Mouse (Mus musculus): ENCODE measurements around the gene Grik4. TPM values are rescaled to one million over a fixed set of nuclear protein-coding genes. Genes with fewer than 3 reads are reported as not detected.
A peak's percentile ranks its signal among the peaks of the same experiment; 100 is the strongest.

The Grik4 gene
- total RNA-seq, 4 experiments from 2014 or later, result 48.5 to 59.1 (median 53.3) TPM

DNA sequence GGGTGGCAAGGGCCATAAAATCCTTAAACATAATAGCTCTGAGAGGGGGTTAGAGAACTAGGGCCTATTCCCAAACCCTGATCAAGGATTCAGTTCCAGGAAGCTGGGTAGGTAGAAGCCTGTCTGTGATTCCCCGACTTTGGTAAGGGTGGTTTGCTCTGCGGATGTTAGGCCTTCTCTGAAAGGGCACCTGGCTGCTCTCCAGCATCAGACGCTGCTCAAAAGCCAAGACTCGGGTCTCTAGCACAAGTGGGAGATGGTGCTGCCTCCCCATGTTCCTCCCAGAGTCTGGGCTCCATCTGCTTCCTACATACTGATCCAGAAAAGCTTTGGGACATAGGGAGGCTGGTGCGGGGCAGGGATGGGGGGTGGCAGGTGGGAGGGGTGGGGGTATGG lies 270.3 kb downstream of the Grik4 start:
- DNase-seq (ENCODE audit: low spot score in 2 of 2), result no peak

DNA sequence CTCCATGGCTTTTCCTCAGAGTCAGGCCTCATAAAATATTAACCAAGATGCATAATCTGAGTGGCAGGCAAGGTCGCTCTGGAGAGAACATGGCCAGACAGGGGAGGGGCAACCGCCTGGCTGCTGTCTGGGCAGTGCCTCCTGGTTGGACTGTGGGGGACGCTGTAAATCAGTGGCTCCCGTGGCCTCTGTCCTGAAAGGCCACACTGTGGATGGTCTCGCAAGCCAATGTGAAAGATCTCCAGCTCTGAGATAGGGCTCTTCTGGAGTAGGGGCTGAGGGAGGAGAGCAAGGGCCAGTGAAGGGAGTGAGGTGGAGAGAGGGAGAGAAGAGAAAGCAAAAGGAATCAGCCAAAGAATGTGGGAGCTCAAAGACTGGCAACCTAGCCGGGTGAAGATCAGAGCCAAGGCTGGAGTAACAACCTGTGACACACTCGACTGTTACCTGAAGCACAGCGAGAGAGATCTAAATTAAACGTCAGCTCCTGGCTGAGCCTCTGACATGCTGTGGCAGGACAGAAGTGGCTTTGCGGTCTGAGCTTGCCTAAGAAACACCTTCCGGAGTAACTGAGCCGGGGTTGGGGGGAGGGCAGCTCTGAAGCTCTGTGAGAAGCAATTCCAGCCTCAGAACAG lies 270.8 kb downstream of the Grik4 start:
- DNase-seq (ENCODE audit: low spot score in 2 of 2), result no peak

DNA sequence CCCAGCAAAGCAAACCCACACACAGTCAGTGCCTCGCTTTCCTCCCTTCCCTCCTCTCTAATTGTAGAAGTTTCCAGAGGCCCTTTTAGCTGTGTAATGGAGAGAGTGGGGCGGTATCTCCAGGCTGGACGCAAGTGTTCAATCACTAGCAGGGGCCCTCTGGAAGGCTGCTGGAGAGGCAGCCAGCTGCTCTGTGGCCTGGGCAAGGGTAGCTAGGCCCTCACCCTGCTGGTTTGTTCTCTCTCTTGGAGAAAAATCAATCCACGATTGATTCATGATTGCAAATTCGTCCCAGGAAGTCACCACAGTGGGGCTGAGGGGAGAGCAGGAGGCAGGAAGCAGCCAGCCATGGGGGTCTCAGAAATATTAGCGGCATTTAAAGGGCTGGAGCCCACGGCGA lies 271.3 kb downstream of the Grik4 start:
- DNase-seq (ENCODE audit: low spot score in 2 of 2), result no peak

DNA sequence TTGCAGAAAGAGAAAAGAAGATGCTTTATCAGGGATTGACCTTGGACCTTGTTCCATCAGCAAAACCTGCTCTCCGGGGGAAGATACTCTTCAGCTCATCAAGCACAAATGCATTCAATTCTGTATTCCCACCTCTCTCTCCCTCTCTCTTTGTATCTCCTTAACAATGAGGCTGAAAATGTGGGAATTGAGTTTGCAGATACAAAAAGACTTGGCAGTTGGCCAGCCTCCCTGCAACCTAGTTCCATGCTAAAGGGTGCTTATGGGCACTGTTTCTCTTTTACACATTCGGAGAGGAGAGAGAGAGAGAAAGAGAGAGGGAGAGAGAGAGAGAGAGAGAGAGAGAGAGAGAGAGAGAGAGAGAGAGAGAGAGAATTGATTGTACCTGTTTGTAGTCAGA lies 273.7 kb downstream of the Grik4 start:
- no peak for DNase-seq (ENCODE audit: low spot score in 2 of 2)

DNA sequence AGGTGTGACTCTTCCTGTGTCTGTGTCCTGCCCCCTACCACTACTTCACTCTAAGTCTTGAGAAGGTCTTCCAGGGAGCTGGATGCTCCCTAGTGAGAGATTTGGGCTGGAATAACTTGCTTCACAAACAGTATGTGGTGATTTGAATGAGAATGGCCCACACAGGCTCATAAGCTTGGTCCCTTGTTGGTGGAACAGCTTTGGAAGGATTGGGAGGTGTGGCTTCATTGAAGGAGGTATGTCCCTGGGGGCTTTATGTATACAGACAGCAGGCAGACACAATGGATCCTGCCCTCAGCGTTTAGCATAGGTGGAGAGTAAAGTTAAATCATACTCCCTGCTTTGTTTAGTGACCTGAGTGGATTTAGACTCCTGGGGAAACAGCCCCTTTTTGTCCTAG lies 282.8 kb downstream of the Grik4 start:
- DNase-seq (ENCODE audit: low spot score in 2 of 2), result no peak

DNA sequence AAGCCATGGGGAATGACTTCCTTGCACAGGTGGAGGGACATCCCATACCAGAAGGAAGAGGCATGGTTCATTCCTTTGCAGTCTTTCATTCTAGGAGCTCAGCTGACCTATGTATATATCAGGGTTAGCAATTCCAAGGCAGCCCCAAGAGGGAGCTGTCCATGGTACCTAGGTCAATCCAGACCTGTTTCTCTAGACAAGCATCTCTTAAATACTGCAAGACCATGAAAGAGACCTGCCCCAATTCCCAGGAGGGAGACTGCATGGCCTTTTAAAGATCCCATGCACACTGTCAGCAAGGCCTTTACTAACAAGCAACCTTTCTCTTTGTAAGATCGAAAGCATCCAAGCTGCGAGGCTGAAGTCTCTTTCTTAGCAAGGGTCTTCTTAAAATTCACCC lies 291.5 kb downstream of the Grik4 start:
- DNase-seq (ENCODE audit: low spot score in 2 of 2), result no peak

DNA sequence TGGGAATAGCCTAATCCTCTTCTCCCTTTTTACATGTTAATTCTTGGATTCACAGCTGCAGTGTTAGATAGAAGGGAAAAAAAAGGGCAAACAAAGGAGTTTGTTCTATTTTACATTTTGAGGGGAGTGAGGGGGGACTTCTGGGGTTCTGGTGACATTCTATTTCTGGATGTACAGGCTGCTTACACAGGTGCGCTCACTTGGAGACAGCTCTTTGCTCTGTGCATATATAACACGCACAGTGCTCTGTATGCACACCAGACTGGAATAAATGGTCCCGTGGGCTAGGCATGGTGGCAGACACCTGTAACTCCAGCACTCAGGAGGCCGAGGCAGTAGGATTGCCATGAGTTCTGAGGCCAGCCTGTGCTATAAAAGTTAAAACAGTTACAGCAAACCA lies 292.0 kb downstream of the Grik4 start:
- DNase-seq (ENCODE audit: low spot score in 2 of 2), result no peak

DNA sequence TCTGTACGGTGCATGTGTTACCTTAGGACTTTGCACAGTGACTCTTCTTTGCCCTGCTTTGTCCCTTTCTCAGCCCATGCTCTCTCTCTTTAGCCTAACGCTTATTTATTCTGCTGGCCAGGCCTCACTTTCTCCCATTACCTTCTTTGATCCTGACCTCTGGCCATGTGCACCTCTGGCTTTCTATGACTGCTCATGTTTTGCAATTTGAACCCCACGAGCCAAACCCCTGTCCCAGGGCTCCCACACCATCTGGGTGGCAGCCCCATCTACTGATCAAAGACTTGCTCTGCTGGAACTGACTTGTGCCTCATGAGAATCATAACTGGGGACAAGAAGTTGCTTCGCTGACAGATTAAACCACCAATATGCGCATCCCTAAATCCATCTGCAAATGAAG lies 294.4 kb downstream of the Grik4 start:
- no peak for DNase-seq (ENCODE audit: low spot score in 2 of 2)

DNA sequence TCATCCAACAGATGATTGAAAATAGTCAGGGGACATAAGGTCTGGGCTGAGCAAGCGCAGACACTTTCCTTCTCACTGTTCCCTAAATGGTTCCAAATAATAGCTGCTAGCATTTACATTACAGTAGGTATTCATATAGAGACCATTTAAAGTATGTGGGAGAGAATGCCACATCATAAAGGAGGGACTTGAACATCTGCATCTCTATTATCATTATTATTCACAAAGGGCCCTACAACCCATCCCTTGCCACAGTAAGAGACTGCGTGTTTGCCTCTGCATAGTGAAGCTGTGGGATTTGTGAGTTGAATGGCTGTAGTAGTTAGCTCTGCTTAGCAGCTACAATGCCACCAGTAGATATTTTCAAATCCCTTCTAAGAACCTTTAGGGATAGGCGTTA lies 296.2 kb downstream of the Grik4 start:
- DNase-seq (ENCODE audit: low spot score in 2 of 2), result no peak

DNA sequence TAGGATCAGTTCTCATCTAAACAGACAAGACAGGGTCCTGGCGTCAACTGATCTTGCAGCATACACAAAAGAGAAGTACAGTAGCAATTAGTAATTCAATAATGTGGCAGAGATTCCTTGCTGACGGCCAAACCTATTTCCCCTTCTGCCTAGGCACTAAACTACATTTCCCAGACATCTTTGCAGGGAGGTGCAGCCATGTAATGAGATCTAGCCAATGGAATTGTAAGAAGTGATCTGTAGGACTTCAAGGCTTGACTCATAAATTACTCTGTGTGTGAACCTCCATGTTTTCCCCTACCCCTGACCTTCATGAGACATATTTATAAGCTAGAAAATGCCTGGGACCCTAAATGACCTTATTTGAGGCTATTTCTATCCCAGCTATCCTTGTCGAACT lies 296.7 kb downstream of the Grik4 start:
- DNase-seq (ENCODE audit: low spot score in 2 of 2), result no peak

DNA sequence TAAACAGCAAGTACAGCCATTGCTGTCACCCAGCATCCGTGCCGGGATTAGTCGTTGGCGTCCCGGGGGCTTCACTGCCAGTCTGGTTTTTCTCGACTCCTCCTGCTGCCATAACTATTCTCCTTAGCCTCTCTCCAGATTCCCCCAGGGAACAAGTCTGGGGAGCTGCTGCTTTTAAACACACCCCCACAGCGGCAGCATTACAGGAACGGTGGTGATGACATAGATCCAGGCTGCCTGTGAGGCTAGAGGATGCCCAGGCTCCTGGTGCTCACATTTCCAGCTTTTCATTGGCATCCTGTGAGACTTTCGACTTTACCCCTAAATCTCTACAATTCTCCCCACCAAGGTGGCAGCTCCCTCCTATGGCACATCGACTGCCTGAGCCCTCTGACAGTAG lies 297.5 kb downstream of the Grik4 start:
- no peak for DNase-seq (ENCODE audit: low spot score in 2 of 2)

DNA sequence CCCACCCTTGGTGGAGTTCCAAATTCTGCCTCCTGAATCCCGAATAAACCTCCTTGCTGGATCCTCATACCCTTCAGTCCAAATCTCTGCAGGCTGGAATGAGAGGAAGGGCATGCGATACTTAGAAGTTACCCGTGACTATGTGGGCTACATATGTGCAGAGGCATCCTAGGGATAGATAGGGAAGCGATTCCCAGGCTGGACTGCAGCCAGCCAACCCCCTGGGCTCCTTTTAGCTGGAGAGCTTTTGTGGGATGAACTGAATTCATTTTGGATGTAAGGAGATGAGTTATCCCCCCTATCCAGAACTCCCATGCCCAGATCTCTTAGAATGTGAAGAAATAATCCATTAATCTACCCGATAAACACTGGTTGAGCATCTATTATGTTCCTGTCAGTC lies 299.1 kb downstream of the Grik4 start:
- no peak for DNase-seq (ENCODE audit: low spot score in 2 of 2)

DNA sequence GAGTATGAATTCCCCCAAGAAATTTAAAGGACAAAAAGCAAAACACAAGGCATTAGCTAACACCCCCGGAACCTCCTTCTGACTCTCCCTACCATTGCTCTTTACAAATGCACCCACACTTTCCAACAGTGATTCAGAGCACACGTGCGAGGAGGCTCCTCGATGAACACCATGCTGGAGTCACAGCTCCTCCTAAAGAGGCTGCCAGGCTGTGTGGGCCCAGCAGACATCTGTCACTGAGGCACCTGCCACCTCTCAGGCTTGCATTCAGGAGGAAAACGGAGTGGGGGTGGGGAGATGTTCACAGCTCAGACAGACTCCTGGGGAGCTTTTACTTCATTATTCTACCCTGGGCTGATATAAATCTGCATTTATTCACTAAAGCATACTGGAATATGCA lies 301.5 kb downstream of the Grik4 start:
- DNase-seq (ENCODE audit: low spot score in 2 of 2), result peak; percentile 78 to 82

DNA sequence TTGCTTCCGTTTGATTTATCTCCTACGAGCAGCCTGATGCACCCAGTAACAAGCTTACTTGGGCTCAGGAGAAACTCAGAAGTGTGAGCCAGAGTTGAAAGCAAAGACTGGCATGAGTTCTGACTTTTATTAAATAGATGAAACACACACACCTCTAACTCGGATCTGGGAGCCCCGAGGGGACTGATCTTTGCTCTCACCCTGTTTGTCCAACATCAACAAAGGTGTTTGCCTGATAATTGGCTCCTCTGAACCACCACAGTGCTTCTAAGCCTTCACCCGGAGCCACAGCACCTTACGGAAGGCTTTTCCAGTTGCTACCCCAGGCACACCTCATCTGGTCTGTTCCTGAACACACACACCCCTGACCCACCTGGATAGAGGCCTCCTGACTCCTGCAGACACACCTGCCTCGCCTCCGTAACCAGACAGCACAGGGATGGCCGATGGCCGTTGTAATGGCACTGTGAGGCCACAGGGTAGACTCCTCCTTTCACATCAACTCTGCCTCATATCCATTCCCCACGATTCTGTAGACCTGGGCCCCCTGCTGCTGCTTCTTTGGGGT lies 302.7 kb downstream of the Grik4 start:
- DNase-seq (ENCODE audit: low spot score in 2 of 2), result no peak

DNA sequence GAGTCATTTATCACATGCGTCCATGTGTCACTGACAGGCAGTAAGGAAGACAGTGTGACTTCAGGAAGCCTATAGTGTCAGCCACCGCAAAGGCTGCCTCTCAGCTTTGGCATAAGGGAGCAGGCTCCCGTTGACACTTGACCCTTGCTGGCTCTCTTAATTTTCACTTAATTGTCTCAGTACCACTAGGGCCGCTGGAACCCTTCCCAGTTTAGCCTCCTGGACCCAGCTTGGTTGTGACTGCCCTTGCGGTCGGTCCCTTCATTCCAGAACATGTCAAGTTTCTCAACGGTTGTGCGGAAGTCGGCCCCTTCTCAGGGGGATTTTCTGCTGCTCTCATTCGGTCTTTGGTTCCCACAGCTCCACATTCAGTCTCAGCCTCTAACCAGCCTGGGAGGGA lies 307.8 kb downstream of the Grik4 start:
- no peak for DNase-seq (ENCODE audit: low spot score in 2 of 2)

DNA sequence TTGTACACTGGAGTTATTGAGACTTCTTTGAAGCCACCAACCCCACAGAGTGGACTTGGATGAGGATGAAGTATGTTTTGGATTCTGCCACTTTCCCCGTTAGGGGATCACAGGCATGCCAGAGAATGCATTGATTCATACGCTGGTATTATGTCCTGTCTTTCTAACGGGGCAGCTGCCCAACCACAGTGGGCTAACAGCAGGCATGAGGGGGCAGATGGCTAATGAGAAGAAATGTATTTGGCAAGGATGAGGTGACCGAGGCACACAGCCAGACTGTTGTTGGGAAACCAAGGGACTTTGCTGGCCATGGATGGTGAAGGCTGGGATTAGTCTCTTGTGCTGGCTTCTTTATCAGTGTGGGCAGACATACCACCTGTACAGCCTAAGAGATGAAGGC lies 312.8 kb downstream of the Grik4 start:
- DNase-seq (ENCODE audit: low spot score in 2 of 2), result peak in 1 of 2 experiments; percentile 30

DNA sequence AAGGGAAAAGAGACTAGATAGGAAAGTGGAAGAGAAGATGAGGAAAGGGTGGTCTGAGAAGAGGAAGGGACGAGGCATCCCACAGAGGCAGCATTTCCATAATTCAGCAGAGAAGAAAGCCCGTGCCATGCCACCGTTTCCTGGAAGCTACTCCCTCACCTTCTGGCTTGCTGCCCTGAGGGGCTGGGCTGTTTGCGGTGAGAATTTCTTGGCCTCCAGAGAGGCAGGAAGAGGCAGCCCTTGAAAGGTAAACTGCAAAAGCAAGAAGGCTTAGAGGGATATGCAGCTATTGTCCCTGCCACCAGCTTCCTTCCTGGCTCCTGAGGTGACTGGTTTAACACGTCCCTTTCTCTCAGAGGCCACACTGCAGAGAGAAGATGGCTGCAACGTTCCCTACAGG lies 316.7 kb downstream of the Grik4 start:
- no peak for DNase-seq (ENCODE audit: low spot score in 2 of 2)

DNA sequence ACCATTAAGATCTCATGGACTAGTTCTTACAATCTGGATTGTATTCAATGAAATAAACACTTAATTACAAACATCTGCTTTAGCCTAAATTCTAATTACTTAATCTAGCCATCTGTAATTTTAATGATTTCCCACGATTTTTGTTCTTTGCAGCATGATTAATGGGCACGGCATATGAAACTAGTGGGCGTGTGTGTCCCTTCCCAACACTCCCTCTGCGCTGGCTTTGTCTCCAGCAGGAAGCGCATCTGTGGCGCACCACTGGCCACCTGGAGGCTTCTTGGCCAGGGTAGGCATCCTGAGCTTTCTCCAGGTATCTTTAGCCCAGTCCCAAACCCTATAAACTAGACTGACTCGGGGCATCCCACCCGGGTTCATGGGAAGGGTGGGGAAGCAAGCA lies 317.1 kb downstream of the Grik4 start:
- DNase-seq (ENCODE audit: low spot score in 2 of 2), result peak; percentile 48 to 57

DNA sequence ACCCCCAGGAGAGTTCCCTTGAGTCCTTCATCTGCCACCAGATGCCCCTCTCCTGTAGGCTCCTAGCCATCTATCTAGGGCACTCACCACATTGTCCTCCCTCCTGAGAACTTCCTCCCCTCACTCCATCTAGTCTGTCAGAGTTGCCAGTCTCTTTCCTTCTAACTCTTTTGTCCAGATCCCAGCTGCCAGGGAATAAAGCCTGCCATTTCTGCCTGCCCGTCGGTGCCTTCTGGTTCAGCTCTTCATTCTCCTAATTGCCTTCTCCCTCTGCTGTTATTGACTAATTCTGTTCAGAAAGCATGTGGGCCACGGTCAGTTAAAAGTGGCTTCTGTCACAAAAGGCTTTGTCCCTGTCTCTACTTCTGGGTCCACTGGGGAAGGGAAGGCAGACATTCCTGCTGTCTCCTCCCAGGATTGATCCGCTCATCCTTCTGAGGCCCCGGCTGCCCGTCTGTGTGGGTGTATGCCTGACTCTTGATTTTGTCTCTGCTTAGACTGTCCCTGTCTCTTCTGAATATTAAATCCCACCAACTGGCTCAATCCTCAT lies 318.0 kb downstream of the Grik4 start:
- DNase-seq (ENCODE audit: low spot score in 2 of 2), result no peak

DNA sequence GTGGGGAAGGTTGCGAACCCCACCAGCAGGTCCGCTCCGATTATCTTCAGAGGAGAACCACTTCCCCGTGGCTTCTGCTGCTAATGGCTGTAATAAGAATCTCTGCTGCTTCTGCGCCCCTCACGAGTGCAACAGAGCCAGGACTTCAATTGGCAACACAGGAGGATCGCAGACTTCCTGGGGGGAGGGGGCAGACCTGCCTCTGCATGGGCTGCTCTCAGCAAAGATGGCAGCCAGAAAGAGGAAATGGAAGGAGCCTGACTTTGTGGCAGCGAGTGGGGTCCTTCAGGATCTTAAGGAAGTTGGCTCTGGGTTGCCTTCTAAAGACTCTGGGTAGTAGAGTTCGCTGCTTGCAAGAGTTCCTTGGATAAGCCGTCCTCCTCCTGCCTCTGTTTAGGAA lies 329.9 kb downstream of the Grik4 start:
- no peak for DNase-seq (ENCODE audit: low spot score in 2 of 2)

DNA sequence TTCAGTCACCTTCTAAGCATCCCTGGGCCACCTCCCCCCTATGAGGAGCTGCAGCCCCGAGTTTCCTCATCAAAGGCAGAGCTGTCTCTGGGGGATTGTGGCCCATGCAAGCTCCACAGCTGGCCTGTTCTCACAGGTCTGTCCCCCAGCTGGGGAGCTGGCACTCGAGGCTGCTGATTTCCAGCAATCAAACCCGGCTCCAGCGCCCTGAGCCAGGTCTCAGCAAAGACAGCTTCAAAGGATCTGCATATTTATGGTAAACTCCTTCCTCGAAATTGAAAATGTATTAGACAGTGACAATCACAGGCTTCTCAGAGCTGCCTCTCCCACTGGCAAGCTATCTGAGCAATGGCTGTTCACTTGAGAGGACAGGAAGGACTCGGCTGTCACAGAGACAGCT lies 330.5 kb downstream of the Grik4 start:
- DNase-seq (ENCODE audit: low spot score in 2 of 2), result no peak

DNA sequence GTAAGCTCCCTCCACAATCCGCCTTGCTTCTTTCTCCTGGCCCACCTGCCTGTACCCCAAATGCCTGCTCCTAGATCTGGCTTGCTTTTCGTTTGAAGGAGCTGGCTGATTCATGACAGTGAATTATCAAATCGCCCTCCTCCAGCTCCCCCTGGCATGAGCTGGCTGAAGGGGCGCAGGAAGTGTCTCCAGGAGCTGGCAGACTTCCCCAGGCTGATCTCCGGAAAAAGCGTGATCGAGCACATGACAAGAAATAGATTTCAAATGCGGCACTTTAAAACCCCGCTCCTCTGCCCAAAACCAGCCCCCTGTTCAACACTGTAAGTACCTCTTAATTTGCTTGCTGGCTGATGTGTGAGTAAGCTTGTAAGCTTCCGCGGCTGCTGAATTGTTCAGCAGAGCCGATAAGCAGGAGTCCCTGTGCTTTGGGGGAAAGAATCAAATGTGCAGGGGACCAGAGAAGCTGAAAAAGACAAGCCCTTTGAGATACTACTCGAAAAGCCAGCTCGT lies 331.8 kb downstream of the Grik4 start:
- no peak for DNase-seq (ENCODE audit: low spot score in 2 of 2)

DNA sequence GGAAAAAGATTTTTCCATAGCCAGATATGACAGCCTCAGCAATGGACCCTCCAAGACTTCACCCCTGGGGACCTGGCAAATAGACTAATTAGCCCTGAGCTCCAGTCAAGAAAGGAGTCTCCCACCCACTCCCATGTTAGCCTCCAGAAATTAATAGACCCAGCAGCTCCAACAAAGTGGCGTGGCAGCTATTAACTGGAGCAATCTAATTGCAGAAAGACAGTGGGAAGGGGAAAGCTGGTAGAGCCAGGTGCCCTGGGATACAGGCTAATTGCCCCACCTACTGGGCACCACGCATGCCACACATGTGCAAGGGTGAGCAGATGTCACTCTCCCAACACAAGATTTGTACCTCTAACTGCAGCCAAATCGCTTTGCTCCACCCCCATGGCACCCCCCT lies 342.8 kb downstream of the Grik4 start:
- DNase-seq (ENCODE audit: low spot score in 2 of 2), result no peak

Data from layer of hippocampus, adult 8-10 months (tissue).